Mouse (Mus musculus) cerebellum, adult 9-11 months (tissue): Measurements from ENCODE around the gene Krtap3-2.
"Not testable (repeated sequence)": the region's sequence is repeated elsewhere in the genome, so short reads cannot be mapped to it uniquely, and the experiment has no call there.

Experiments used
- DNase-seq: peaks from one replicate; pipeline ENCODE4 v3.0.0; 2022

Krtap3-2 gene

DNA sequence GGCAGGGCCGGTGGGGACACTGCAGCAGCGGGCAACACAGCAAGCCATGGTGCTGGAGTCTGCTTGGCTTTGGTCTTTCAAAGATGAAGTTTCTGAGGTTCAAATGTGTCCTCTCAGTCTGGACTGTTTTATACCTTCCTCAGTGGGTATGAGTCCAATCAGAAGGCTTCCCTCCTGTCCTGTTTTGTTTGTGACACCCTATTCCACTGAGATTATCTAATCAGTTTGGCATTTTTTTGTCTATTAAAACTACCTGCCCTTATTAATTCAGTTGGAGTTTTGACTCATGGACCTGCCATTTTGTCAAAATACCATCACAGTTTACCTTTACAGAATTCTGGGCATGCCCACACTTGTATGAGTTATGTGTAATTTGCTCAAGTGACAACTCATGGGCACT, at the start of gene Krtap3-2:
TSS of gene Krtap3-2 (minus strand) at position 101 of the 400 bp plus-strand sequence.
- DNase-seq: no peak

DNA sequence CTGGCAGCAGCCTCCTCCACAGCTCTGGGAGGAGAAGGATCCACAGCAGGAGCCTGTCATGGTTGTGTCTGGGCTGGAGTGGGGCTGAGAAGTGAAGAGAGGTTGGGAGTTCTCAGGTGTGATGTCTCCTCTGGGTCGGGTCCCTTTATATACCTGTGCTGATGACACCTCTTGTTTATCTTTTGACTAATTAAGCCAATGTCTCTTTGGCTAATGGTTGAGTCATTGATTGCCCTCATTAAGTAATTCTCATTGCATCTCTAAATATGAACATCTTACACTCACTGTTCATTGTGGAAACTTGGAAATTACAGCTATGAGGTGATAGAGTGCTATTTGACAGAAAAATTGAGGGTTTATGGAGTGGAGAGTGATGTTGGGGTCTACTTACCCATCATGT, 46.6 kb upstream of the Krtap3-2 start, which contains the start of gene Gm11938:
TSS of gene Gm11938 (minus strand) at position 101 of the 400 bp plus-strand sequence.
- not testable (repeated sequence) for DNase-seq

DNA sequence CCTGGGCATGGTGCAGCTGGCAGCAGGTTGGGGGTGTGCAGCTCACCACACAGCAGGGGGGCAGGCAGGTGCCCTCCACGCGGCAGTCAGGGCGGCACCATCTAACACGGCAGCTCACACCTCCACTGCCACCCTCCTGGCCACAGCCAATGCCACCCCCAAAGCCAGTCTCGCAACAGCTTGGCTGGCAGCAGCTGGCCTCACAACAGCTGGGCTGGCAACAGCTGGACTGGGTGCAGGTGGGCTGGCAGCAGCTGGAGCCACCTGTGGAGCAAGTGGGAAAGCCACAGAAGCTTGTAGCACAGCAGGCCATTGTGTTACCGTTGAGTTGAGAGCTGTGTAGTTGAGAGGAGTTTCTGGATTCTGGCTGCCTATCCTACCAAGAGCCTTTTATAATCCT, 41.1 kb upstream of the Krtap3-2 start, which contains the start of gene Krtap9-3:
TSS of gene Krtap9-3 (minus strand) at position 364 of the 400 bp plus-strand sequence.
- DNase-seq: not testable (repeated sequence)

DNA sequence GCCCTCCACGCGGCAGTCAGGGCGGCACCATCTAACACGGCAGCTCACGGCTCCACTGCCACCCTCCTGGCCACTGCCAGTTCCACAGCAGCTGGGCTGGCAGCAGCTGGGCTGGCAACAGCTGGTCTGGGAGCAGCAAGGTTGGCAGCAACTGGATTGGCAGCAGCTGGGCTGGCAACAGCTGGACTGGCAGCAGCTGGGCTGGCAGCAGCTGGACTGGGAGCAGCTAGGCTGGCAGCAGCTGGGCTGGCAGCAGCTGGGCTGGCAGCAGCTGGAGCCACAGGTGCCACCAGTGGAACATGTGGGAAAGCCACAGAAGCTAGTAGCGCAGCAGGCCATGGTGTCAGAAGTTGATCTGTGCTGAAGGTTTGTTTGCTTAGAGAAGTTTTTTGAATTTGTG, 34.3 kb upstream of the Krtap3-2 start, which contains the start of gene Krtap1-3:
TSS of gene Krtap1-3 (minus strand) at position 359 of the 400 bp plus-strand sequence.
- no peak for DNase-seq

DNA sequence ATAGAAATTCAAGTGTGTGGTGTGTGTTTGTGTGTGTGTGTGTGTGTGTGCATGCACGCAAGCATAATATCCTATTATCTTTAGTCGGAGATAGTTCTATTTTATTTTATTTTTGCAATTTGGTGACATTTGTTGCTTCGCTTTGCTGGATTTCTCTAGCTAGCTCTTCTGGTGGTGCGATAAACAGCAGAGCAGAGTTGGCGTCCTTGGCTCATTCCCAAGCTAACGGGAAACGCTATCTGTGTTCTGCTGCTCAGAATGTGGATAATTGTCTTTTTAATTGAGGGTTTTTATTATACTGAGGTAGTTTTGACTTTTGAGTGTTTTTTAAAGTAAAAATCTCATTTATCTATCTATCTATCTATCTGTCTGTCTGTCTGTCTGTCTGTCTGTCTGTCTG, 28.4 kb upstream of the Krtap3-2 start:
- DNase-seq: no peak

DNA sequence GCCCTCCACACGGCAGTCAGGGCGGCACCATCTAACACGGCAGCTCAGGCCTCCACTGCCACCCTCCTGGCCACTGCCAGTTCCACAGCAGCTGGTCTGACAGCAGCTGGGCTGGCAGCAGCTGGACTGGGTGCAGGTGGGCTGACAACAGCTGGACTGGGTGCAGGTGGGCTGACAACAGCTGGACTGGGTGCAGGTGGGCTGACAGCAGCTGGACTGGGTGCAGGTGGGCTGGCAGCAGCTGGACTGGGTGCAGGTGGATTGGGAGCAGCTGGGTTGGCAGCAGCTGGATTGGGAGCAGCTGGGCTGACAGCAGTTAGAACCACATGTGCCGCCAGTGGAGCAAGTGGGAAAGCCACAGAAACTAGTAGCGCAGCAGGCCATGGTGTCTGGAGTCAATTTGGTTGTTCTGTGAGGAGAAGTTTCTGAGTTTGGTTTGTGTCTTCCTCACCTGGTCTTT, 26.6 kb upstream of the Krtap3-2 start, which contains the start of gene Krtap1-4:
TSS of gene Krtap1-4 (minus strand) at position 410 of the 460 bp plus-strand sequence.
- no peak for DNase-seq

GRCm38 (mm10) chr11:99581564-99581963, 24.9 kb upstream of the Krtap3-2 start:
- DNase-seq: no peak

- no peak for DNase-seq
Measured at GRCm38 (mm10) chr11:99581051-99581450, 24.4 kb upstream of the Krtap3-2 start.

DNA sequence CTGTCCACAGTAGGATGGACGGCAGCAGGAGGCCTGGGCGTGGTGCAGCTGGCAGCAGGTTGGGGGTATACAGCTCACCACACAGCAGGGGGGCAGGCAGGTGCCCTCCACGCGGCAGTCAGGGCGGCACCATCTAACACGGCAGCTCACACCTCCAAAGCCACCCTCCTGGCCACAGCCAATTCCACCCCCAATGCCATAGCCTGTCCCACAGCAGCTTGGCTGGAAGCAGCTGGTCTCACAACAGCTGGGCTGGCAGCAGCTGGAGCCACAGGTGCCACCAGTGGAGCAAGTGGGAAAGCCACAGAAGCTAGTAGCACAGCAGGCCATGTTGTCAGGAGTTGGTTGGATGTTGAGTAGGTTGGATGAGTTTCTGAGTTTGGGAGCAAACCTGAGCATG, 24.0 kb upstream of the Krtap3-2 start, which contains the start of gene Krtap1-5:
TSS of gene Krtap1-5 (minus strand) at position 381 of the 400 bp plus-strand sequence.
- DNase-seq: no peak

DNA sequence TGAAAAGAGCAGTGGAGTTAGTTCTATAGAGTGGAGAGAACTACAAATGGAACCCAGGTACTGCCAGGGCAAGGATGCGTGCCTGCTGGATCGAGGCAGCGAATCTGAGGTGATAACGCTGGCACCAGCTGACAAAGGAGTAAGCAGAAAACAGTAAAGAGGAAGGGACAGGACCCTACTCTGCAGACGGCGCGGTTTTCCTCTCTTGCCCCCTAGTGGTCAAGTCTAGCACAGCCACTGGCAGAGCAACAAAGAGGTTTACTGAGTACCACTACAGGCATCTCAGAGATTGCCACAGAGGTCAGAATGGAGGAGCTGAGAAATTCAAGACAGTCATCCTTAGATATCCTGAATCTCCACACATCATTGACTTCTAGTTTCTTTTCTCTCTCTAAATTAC, 17.5 kb upstream of the Krtap3-2 start:
- DNase-seq: peak; percentile 28

- DNase-seq: no peak
Measured at GRCm38 (mm10) chr11:99573164-99573563, 16.5 kb upstream of the Krtap3-2 start.

DNA sequence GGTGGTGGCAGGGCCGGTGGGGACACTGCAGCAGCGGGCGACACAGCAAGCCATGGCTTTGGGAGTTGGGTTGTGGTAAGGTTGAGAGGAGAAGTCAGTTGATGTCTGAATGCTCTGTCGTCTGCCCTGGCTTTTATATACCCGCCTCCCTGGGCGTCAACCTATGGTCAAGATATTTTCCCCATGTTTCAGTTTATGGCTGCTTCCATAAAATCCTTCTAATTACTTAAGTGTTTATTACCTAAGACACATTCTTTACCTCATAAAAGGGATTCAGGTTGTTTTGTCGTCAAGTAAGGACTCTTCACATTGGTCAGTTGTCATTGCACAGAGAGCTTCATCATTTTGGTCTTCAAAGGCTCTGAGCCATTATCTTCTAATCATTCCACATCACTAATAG, 9.9 kb upstream of the Krtap3-2 start, which contains the start of gene Krtap3-1:
TSS of gene Krtap3-1 (minus strand) at position 101 of the 400 bp plus-strand sequence.
- DNase-seq: no peak

- no peak for DNase-seq
Measured at GRCm38 (mm10) chr11:99562580-99562979, 5.9 kb upstream of the Krtap3-2 start.

DNA sequence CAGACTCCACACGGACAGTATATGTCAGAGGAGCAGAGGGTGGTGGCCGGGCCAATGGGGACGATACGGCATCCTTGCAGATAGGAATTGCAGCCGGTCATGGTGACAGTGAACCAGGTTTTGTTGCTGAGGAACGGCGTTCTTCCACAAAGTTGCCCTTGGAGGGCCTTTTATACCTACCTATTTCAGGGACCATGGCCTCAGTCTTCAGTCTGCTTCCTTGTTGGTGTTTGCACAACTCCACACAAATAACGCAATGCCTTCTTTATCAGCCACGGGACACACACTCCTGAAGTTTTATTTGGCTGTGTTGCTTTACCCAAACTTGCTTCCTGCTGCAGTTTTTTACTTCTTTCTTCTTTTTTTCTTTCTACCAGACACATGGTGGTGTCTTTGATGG, 2.7 kb upstream of the Krtap3-2 start, which contains the start of gene Gm11939:
TSS of gene Gm11939 (minus strand) at position 101 of the 400 bp plus-strand sequence.
- no peak for DNase-seq

DNA sequence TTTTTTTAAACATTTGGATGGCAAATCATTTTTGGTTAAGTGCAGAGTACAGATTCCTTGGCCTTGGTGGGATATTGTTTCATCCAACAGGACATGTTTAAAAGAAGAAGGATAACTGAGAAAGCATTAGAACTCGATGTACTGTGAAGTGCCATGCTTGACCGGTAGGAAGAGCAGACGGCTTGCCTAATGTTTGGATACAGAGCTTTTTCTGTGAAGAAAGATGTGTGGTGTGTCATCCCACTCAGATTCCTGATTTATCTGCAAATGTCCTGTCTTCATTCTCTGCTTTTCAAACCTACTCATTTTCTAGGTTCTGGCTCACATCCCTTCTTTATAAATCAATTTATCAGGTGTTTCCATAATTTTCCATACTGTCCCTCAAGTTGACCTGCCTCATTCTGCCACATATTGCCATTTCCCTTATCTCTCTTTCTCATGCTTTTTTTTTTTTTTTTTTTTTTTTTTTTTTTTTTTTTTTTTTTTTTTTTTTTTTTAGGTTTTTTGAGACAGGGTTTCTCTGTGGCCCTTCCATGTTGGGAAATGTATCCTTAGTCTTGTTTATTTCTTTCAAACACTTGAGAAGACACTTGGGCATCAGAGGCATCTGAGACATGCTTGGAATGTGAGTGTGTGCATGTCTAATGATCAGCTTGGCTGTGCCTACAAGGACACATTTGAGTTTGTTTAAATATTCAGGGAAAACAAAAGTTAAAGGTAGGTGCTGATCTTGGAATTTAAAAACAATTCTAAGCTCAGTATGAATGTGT, 1.5 kb upstream of the Krtap3-2 start:
- DNase-seq: no peak

- no peak for DNase-seq
Measured at GRCm38 (mm10) chr11:99556195-99556594, 458 bp downstream of the Krtap3-2 start.

DNA sequence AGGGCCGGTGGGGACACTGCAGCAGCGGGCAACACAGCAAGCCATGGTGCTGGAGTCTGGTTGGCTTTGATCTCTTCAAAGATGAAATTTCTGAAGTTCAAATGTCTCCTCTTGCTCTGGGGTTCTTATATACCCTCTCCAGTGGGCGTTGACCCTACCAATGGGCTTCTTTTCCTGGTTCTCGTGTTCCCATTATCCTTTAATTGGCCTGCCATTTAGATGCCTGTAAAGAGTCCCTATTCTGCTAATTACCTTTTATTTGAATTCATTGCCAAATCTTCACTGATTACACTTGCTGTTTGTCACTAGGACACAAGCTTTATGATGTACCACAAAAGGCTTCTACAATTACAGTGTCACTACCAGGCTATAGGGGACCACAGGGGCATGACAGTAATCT, 5.9 kb downstream of the Krtap3-2 start, which contains the start of gene Krtap3-3:
TSS of gene Krtap3-3 (minus strand) at position 101 of the 400 bp plus-strand sequence.
- no peak for DNase-seq

GRCm38 (mm10) chr11:99547892-99548291, 8.8 kb downstream of the Krtap3-2 start:
- no peak for DNase-seq

- DNase-seq: peak; percentile 41
Measured at GRCm38 (mm10) chr11:99539721-99540120, 16.9 kb downstream of the Krtap3-2 start.

GRCm38 (mm10) chr11:99521288-99521860, 35.3 kb downstream of the Krtap3-2 start, which contains the start of gene Krt39:
Gene Krt39, minus strand, starts transcription at chr11:99521338.
- no peak for DNase-seq

DNA sequence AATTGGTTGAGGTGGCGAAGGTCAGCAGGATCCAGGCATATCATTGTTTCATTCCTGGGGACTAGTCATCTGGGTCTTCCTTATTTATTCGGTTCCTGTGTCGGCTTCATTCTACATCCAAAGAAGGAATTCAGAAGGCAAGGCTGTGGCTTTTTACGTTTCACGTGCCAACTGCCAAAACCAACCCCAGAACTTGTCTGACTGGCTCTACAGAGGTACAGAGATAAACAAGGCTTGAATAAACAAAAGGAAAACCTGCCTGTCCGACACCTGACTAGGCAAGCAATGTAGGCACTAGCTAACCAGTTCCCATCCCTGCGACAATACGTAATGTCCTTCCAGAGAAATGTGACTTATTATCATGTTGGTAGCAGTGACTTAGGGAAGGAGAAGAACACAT, 42.6 kb downstream of the Krtap3-2 start:
- no peak for DNase-seq
